Comparison of ENCODE assay signal across 1 mouse cellular context in the genomic region with DNA sequence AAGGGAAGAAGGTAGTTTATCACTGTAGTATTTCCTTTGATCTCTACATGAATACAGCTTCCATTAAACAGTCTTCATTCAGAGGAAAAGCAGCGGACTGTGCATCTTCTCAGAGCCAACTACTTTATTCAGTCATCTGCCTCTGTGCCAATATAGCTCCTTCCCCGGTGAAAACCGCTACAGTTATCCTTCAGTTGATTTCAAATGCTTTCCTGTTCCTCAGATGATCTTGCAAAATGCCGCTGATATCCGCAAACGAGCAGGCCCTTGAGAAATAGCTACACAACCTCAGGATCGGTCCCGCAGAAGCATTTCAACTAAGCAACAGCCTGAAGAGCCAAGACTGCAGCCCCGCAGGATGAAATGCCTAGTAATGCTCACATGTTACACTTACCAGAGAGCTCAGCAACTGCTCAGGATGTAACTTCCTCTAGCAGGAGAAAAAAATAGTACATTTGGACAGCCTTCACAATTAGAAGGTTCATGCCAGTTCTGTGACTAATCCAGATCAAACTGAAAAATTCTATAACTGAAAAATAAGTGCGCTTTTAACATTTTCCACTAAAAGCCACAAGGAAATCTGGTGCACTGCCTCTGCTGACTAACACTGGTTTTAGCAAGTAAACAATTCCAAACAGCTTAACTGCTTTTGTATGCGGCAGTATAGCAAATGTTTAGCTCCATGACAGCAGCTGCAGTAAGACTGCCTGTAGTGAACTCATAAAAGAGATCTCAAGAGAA.
A peak's percentile ranks its signal among the peaks of the same experiment; 100 is the strongest.
TF ChIP-seq lines count a peak whose summit lies in the region.

No protein-coding gene starts in this region.

TF ChIP-seq in MEL, 35 proteins besides CTCF, POLR2A, EP300 and RAD21 (continued from another document):
- TF ChIP-seq POLR2AphosphoS2 (IDR thresholded peaks at IDR 0.05; ENCODE audit: low read length) (peak; percentile 59; the same call in 1 of the 2 replicates), ETS1 (IDR thresholded peaks at IDR 0.05; ENCODE audit: low read depth, low read length) (peak; percentile 63; the same call in 1 of the 2 replicates), MXI1 (IDR thresholded peaks at IDR 0.05; ENCODE audit: low read depth, low read length) (peak; percentile 91), KAT2A (conservative IDR thresholded peaks at IDR 0.05; ENCODE audit: low read depth, low read length) (no peak), ELF1 (IDR thresholded peaks at IDR 0.05; ENCODE audit: low read depth, low read length) (no peak), TCF12 (IDR thresholded peaks at IDR 0.05; ENCODE audit: low read depth, low read length) (peak; percentile 45; the same call in 1 of the 2 replicates), ZNF384 (IDR thresholded peaks at IDR 0.05; ENCODE audit: low read depth, low read length) (peak; percentile 96), UBTF (IDR thresholded peaks at IDR 0.05; ENCODE audit: borderline replicate concordance, insufficient read depth, low read depth, low read length) (no peak), MAZ (IDR thresholded peaks at IDR 0.05; ENCODE audit: low read depth, low read length) (no peak), NELFE (IDR thresholded peaks at IDR 0.05; ENCODE audit: low read depth, low read length) (peak; percentile 58; the same call in 1 of the 2 replicates)
TF ChIP-seq in MEL: peak in this region for 15.
